Mouse (Mus musculus) NIH3T3 (cell line): ENCODE measurements around the gene Clpx.
A peak's percentile ranks its signal among the peaks of the same experiment; 100 is the strongest.
"Not testable (repeated sequence)": the region's sequence is repeated elsewhere in the genome, so short reads cannot be mapped to it uniquely, and the experiment has no call there.

Source experiments
- DNase-seq: peaks from one replicate; pipeline ENCODE4 v3.0.0-alpha.2; 2012; ENCODE audit warnings: low read depth

The Clpx gene

DNA sequence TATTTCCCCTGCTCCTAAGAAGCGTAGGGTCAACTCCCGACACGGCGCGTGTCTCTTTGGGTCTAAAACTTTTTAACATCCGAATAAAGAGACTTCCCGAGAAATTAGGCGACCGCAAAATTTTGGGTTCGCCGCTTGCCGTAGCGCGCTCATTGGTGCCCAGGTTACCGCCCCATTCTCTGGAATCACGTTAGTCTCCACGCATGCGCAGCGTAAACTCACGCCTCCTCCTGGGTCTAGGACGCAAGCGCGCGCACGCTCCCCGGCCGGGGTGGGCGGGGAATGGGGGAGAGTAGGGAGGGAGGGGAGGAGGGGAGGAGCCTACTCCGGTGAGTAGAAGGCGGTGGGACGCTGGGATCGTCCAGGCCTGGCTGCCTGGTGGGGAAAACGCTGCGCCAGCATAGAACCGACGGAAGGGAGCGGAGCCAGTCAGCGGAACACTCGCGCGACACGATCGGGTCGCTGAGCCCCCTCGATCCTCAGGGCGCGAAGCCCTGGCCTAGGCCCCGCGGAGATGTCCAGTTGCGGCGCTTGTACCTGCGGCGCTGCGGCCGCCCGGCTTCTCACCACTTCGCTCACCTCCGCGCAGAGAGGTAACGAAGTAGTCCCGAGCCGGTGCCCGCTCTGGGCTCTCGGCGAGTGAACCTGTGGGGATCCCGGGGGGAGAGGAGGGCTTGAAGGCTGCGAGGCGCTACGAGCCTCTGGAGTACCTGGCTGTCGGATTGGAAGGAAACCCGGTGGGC is at the start of gene Clpx:
TSS of gene Clpx (plus strand) at position 288 of the 743 bp plus-strand sequence.
- DNase-seq = peak; percentile 99

DNA sequence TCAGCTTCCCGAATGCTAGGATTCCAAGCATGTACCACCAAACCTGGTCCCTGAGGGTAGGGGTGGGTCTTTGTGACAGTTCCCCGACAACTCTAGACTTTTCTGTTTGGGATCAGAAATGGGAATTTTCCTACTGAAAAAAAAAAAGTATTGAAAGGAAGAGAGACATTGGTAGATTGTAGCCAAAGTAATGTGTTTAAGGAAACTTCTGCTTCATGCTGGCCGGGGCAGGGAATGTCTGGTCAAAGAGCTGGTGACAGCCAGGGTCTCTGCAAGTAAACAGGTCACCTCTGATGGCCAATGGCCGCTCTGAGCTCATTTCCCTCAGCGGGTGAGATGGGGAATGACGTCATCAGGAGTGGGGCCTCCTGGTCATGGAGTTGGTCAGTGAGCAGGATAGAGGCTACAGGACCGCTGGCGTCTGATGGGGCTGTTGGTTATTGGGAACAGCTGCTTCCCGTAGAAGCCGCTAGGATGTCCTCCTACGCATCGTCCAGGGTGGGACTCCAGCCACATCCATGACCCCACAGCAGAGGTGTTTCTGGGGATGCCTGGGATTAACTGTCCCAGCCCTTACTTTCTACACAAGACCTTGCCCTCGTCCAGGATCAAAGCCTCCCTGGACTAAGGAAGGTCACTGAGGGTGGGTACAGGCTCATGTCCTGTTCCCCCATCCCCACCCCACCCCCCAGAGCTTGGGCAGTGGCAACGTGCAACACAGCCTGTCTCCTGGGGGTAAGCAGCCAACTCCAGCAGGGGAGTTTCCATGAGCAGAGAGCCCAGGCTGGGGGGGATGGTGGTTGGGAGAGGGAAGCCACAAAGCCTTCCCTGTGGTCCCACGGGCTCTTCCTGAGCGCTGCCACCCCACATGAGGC is 46.3 kb upstream of the Clpx start:
- DNase-seq = no peak

DNA sequence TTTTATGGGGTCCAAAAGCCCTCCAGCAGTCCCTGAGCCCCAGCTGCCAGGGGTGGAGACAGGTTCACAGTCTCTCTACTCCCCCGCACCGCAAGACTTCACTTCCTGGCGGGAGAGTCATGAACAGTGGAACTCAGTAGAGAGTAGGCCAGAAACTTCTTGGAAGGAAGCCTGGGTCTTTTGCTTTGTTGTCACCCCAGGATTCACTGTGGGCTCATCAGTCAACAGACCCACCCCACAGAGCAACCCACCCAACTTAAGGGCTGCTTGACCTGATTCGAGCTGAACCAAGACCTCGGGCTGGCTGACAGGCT is 45.7 kb upstream of the Clpx start:
- DNase-seq = no peak

DNA sequence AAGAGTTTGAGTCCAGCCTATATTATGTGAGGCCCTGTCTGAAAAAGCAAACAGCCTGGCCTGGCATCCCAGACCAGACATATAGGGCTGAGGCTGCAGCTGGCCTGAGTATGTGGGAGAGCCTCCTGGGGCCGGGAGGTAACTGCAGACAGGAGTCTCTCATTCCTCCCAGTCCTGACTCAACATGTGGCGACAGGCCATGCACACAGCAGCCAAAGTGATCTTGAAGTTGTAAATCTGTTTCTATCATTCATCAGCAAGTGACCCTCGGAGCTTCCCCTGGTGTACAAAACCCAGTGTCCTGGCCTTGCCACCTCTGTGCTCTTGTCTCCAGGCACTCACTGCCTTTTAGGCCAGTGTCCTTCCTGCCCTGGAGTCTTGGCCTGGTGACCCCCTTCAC is 42.0 kb upstream of the Clpx start:
- DNase-seq = peak; percentile 60

DNA sequence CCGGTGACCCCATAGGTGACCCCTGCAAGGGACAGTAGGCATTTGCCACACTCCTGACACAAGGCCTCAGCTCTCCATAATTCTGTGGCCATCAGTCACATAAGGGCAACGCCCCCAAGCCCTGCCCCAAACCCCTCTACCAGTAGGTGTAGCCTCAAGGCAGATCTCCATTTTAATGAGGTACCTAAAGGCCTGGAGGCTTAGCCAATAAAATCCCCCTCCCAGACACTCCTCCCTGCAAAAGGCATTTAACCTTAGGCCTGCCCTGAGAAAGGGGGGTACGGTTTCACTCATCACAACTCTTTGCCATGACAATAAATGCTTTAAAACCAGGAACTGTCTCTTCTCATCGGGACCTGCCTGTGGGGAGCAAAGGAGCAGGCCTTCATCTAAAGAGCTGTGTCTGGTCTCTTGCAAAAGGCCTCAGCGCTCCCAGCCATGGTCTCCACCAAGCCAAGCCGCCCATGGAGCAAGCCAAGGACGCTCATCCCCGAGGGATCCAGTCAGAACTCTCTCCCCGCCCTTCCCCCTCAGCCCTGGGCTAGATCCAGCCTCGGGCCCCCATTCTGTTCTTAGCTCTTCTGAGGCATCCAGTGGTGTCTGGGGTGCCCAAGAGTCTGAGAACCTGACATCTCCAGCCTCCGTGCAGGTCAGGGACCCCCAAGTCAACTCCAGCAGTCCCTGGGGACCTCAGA is 38.0 kb upstream of the Clpx start:
- DNase-seq = no peak

DNA sequence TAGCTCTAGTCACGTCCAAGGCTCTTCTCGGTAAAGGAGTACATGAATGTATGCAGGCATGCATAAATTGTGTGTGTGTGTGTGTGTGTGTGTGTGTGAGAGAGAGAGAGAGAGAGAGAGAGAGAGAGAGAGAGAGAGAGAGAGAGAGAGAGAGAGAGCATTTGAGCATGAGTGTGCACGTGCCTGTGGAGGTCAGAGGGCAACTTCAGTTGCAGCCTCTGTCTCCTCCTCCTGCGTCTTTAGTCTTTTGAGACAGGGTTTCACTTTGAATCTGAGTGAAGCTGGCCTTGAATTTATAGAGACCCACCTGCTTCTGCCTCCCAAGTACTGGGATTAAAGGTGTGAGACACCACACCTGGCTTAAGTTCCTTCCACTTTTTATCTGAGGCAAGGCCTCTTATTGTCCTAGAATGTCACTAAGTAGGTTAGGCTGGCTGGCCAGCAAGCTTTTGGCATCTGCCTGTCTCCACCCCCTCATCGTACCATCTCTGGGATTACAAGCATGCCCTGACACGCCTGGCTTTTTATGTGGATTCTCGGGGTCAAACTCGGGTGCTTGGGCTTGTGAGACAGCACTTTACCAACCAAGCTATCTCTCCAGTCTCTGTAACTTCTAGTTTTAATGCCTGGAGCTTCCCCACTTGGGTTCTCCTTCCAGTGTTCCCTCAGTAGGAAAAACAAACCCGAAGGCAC is 36.7 kb upstream of the Clpx start:
- DNase-seq = no peak

DNA sequence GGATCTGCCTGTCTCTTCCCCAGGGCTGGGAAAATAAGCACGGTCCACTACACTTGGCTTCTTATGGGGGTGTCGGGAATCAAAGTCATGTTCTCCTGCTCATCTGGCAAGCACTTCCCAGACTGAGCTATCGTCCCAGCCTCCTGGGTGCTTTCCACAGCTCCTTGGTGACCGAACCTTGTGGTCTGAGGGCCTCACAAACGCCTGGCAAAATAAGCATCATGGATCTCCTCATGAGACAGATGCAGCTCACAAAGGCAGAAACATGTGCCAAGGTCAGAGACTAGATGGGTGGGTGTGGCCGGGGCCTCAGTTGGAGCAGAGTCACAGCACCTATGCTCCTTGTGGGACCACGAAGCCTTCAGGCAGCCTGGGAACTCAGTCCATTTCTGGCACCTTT is 34.7 kb upstream of the Clpx start:
- no peak for DNase-seq

DNA sequence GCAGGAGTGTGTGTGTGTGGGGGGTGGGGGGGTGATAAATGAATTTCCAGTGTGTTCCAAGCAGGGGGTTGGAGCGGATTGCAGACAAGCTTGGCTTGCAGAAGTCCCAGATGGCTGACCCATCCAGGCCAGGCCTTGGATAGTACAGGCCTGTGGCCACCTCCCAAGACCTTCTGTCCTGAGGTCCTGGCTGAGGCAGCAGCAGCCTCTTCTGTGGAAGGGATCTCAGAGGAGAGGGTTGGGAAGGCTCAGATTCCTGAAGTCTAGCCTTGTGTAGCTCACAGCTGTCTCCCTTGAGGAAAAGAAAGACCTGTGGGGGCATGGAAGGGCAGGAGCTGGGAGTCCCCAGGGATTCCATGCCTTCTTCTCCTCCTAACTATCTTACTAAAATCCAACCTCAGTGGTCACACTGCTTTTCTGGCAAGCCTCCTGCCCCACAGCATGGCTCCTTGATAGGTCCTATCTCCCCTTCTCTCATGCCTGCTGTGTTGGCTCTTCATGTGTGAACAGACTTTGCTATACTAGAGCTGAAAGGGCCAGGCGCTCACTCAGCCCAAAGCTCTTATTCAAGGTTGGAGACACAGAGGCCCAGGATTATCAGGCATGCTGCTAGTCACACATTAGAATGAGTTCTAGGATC is 32.3 kb upstream of the Clpx start:
- DNase-seq = no peak

DNA sequence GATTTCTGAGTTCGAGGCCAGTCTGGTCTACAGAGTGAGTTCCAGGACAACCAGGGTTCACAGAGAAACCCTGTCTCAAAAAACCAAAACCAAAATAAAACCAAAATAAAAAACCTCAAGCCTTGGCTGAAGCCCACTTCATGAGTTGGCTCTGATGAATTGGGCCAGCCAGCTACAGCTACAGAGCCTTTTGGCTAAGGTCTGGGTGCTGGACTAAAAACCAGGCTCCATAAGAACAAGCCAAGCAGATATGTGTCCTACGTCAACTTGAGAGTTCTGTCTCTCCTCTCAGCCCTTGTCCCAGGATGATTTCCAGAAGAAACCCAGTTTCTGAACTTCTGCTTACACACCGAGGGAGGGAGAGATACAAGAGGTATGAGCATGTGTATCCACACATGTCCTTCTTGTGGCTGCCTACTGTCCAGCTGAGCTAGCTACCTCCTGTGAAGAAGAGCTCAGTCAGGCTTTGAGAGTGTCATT is 31.4 kb upstream of the Clpx start:
- no peak for DNase-seq

DNA sequence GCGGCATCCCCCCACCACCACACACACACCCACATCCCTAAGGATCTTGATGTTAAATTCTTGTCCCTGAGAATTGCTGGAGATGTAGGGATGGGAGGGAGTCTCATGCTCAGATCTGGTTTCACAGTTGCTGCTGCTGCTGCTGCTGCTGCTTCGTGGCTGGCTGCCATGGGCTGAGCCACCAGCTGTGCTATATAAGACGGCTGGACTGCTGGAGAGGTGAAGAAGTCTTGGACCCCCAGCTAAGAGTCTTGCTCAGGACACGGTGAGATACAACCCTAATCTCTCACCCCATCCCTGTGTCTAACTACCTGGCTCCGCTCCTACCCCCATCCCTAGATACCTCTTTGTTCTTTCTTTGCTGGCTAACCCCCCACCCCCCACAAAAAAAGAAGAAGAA is 29.1 kb upstream of the Clpx start, which contains the start of gene Cilp:
TSS of gene Cilp (plus strand) at position 222 of the 400 bp plus-strand sequence.
- peak; percentile 46 for DNase-seq

DNA sequence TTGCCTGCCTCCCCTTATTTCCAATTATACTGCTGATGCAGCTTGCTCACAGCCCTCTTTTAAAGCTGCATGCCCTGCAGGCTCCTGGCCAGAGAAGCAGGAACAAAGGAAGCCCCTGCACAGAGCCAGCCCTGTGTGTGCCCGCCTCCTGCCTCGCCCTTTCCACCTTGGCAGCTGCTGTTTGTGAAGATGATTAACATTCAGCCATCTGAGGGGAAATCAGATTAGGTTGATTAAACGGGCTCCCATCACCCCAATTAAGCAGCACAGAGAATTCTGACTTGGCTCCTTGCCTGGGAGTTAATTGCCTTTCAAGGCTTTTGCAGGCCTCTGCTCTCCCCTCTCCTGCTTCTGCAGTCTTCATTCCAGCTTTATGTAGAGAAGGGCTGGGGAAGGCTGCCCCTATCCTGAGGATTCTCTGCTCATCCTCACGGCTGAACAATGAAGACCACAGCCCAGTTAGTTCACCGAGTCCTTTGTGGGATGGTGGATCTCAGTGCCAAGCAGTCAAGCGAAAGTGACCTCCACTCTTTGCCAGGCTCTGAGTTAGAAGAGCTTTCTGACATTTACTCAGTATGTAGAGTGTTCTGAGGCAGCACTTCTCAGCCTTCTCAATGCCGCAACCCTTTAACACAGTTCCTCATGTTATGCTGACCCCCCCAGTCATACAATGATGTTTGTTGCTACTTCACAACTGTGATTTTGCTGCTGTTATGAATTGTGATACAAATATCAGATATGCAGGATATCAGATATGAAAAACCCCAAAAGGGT is 26.1 kb upstream of the Clpx start:
- no peak for DNase-seq

DNA sequence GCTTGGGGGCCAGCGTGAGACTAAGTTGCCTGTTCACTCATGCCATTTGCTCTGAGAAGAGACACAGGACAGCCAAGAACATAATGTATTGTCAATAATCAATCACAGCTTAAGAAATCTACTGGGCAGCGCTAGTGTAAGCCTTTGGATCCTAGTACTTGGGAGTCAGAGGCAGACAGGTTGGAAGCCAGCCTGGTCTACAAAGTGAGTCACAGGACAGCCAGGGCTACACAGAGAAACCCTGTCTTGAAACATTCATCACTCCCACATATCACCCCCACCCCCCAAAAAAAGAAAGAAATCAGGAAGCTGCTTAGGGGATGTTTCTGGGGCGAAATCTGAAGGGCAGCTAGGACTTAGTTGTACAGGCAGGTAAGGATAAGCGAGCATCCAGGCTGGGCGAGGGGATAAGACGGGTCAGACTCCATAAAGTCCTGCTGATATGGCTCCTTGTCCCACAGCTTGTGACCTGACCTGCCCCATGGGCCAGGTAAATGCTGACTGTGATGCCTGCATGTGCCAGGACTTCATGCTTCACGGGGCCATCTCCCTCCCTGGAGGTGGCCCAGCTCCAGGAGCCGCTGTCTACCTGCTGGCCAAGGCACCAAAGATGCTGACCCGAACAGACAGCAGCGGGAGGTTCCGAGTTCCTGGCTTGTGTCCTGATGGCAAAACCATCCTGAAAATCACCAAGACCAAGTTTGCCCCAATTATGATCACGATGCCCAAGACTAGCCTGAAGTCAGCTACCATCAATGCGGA is 20.8 kb upstream of the Clpx start:
- peak; percentile 37 for DNase-seq

DNA sequence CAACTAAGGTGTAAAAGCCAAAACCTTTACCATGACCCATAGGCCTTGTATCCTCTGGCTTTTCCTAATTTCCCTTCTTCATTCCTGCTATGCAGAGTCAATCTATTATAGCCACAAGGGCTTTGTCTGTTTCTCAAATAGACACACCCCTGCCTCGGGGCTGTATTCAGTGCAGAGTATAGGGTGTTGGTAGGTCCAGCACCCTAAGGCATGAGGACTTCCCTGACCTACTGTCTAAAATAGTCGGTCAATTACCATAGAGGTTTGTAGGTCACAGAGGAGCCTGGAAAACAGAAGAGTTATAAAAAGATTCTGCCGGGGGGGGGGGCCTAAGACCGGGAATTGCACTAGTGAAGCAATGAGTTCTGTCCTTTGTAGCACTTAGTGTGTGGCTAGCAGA is 20.2 kb upstream of the Clpx start:
- no peak for DNase-seq

DNA sequence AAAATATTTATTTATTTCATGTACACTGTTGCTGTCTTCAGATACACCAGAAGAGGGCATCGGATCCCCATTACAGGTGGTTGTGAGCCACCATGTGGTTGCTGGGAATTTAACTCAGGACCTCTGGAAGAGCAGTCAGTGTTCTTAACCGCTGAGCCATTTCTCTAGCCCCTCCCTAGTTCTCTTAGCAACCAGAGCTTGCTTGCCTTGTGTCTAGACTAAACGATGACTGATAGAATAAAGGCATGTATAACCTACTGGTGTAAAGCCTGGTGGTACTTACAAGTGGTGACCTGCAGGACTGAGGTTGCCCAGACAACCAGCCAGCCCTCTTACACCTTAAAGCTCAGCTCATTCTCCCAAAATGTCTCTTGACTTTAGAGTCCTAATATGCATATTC is 19.2 kb upstream of the Clpx start:
- DNase-seq = not testable (repeated sequence)

DNA sequence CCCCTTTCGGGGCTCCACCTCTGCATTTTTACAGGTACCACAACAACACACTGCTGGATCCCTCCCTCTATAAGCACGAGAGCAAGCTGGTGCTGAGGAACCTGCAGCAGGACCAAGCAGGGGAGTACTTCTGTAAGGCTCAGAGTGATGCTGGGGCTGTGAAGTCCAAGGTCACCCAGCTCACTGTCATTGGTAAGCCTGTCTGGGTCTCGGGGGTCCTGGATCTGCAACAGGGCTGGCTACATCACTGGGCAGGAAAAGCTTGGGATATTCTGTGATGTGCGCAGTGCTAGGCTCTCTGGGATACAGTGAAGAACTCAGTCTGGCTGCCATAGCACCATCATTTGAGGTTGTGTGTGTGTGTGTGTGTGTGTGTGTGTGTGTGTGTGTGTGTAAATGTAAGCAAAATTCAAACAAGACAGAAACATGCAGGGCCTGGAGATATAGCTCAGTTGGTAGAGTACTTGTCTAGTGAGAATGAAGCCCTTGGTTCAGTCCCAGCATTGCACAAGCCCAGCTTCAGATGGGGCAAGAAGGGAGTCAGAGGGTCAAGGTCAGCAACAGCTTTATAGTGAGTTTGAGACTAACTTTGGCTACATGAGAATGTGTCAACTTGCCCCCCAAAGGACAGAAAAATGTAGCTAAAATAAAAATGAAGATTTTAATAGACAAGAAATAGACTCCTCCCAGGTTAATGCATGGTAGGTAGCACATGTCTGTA is 18.1 kb upstream of the Clpx start:
- no peak for DNase-seq

DNA sequence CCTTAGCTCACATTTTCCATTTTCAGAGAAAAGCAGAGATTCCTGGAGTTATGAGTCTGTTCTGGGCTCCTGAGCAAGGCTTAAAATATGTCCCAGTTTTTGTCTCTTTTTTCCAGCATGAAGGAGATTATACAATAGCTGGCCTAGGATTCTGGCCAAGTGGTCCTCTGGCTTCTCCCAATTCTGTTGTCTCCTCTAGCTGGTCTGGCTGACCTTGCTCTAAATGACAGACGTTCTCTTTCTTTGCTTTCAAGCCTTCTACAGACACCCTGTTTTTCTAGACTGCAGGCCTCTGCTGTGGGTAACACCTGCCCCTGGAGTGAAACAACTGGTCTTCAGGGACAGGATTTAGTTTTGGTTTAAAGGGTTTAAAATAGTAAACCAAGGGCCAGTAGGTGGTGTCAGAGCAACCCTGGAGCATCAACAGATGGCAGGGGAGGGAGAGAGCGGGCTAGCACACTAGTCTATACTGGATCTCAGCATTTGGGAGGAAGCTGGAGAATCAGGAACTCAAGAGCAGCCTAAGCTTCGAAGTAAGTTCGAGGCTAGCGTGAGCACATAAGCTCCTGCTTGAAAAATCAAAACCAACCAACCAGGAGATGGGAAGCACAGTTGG is 12.4 kb upstream of the Clpx start:
- peak; percentile 32 for DNase-seq

DNA sequence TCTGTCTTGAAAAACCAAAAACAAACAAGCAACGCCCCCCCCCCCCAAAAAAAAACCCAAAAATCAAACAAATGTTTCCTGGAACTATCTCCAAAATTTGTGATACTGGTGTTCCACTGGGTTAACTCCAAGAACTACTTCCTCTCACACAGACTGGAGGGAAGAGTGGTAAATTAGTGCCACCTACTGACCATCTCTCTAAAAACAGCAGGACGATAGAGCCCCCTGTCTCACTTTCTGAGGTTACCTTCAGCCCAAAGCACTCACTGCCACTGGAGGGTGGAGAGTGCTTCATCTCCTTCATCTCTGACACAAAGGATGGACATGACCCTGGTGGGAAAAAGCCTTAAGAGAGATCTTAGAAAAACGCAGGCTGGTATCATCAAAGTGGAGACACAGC is 10.8 kb upstream of the Clpx start:
- DNase-seq = peak; percentile 67

DNA sequence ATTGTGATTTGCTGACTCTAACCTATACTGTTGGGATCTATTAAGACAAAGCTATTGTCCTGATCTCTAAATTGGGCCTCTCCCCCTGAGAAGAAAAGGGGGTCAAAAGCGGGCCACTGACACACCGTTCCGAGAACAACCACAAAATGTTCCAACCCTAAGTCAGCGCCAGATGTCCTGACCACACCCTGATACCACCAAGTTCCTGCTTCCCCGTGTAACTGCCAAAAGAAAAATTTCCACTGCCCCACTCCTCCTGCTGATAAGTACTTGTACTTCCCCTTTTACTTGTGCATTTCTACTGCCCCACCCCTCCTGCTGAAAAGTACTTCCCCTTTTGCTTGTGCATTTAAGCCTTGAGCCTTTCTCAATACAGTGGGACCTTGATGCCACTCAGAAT is 5.8 kb upstream of the Clpx start:
- not testable (repeated sequence) for DNase-seq

DNA sequence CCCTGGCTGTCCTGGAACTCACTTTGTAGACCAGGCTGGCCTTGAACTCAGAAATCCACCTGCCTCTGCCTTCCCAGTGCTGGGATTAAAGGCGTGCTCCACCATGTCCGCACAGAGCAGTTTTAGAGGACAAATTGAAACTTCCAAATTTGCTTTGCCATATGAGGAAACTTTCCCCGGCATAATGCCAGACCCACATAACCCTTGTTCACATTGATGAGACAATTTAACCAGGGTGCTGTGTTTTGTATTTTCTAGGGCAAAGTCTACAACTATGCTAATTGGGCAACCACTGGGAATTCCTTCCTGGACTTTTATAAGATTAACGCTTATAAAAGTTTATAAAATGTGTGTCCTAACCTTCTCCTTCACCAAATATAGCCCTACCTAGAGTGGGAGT is 4.1 kb upstream of the Clpx start:
- no peak for DNase-seq
